Mouse (Mus musculus): ENCODE measurements around the gene Numbl.

- TF ChIP-seq E2F4 (IDR thresholded peaks at IDR 0.05; ENCODE audit: insufficient read depth) (no peak), TCF12 (IDR thresholded peaks at IDR 0.05; ENCODE audit: insufficient read depth, poor library complexity, severe bottlenecking) (no peak), POLR2A (IDR thresholded peaks at IDR 0.05; ENCODE audit: insufficient read length, low read depth) (no peak), MAX (IDR thresholded peaks at IDR 0.05; ENCODE audit: low read depth) (no peak), SRF (IDR thresholded peaks at IDR 0.05; ENCODE audit: control insufficient read depth, insufficient read length, low read depth) (no peak), POLR2AphosphoS2 (IDR thresholded peaks at IDR 0.05; ENCODE audit: insufficient read length, low read depth) (no peak), CEBPB (IDR thresholded peaks at IDR 0.05; ENCODE audit: insufficient read depth, poor library complexity, severe bottlenecking) (no peak), USF1 (IDR thresholded peaks at IDR 0.05; ENCODE audit: low read depth) (no peak), TCF3 (IDR thresholded peaks at IDR 0.05; ENCODE audit: insufficient read length, low read depth) (no peak), MYOD1 (IDR thresholded peaks at IDR 0.05; ENCODE audit: control insufficient read depth in 1 of 3, insufficient read length in 2 of 3, low read depth in 2 of 3) (no peak)
Observed at GRCm38 (mm10) chr7:27298816-27299215, 40.6 kb downstream of the Numbl start.
